Mouse (Mus musculus): ENCODE measurements around the gene Trir. TPM values are rescaled to one million over a fixed set of nuclear protein-coding genes. Genes with fewer than 3 reads are reported as not detected.

Gene Trir
- total RNA-seq, 1 experiment from 2014 or later, result 294 TPM

DNA sequence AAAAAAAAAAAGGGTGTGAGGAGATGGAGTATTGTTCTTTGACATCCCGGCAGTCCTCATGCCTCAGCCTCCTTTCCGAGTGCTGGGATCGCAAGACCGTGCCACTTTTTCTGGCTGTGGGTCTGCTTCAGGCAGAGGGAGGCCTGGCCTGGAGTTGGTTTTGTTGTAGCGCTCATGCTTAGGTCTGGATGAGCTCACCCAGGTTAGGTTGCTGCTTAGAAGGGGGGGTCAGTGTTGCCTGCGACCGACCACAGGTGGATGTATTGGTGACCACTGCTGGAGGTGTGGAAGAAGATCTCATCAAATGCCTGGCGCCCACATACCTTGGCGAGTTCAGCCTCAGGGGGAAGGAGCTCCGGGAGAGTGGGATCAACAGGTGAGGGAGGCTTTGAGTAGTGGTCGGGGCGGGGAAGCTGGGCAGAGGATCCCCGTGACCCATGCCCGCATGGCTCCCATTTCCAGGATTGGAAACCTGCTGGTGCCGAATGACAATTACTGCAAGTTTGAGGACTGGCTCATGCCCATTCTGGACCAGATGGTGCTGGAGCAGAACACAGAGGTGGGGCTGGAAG is 46.5 kb downstream of the Trir start:
- no peak for ATAC-seq (replicated peaks; ENCODE audit: insufficient number of reproducible peaks, low FRiP score, low TSS enrichment, poor library complexity, severe bottlenecking)

GRCm38 (mm10) chr8:85074167-85074566 is 47.5 kb downstream of the Trir start:
- no peak for ATAC-seq (replicated peaks; ENCODE audit: insufficient number of reproducible peaks, low FRiP score, low TSS enrichment, poor library complexity, severe bottlenecking)

DNA sequence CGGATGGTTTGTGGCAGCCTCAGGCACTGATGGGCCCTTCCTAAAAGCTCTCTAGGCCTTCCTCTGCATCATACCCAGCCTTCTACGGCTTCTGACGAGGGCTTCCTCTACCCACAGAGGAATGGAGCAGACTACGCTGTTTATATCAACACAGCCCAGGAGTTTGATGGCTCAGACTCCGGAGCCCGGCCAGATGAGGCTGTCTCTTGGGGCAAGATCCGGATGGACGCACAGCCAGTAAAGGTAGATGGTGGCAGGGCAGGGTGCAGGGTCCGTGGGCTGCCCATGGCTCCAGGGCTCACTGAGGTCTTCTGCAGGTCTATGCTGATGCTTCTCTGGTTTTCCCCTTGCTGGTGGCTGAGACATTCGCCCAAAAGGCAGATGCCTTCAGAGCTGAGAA is 48.0 kb downstream of the Trir start:
- ATAC-seq (replicated peaks; ENCODE audit: insufficient number of reproducible peaks, low FRiP score, low TSS enrichment, poor library complexity, severe bottlenecking), result no peak

DNA sequence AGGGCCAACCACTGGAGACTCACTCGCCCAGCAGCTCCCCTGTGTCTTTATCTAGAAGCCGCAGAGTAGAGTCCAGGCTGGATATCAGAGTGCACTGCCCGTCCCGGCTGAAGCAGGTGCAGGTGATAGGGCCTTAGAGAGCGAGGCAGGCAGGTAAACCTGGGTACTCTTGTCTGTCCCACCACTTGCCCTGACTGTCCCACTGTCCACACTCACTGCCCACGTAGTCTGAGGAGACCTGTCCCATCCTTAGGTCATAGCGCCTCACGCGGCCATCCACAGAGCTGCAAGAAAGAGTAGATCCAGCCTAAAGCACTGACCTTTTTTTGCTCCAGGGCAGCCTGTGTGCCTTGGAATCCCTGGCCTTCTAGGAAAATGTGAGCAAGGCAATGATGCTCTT is 49.4 kb downstream of the Trir start:
- ATAC-seq (replicated peaks; ENCODE audit: insufficient number of reproducible peaks, low FRiP score, low TSS enrichment, poor library complexity, severe bottlenecking), result no peak

GRCm38 (mm10) chr8:85076993-85077392 is 50.4 kb downstream of the Trir start:
- 0 out of 2 replicates have a peak, but pooled peaks have one; percentile 23 for ATAC-seq (replicated peaks; ENCODE audit: insufficient number of reproducible peaks, low FRiP score, low TSS enrichment, poor library complexity, severe bottlenecking)

Other genes with a start within 250 kb of the Trir start
- 8.1 to 16.7 TPM (median 9.9 TPM) in 3 replicates for gene Nfix, start 226.5 kb upstream of the Trir start, total RNA-seq (2017)
- gene Dand5, start 204.0 kb upstream of the Trir start, total RNA-seq (2017), result 3.6 to 4.0 TPM (median 3.8 TPM) in 3 replicates
- gene Gadd45gip1, start 195.3 kb upstream of the Trir start, total RNA-seq (2017), result 10.0 to 12.8 TPM (median 11.2 TPM) in 3 replicates
- 31.6 to 37.2 TPM (median 34.2 TPM) in 3 replicates for gene Rad23a, start 186.2 kb upstream of the Trir start, total RNA-seq (2017)
- gene Calr, start 179.9 kb upstream of the Trir start, total RNA-seq (2017), result 1,036 to 1,300 TPM (median 1,079 TPM) in 3 replicates
- gene Farsa, start 169.8 kb upstream of the Trir start, total RNA-seq (2017), result 32.5 to 56.1 TPM (median 35.3 TPM) in 3 replicates
- 2.9 to 13.7 TPM (median 7.4 TPM) in 3 replicates for gene Syce2, start 154.7 kb upstream of the Trir start, total RNA-seq (2017)
- gene Gcdh, start 132.9 kb upstream of the Trir start, total RNA-seq (2017), result 16.8 to 25.3 TPM (median 18.7 TPM) in 3 replicates
- not detected in 3 replicates for gene Klf1, start 124.9 kb upstream of the Trir start, total RNA-seq (2017)
- gene Dnase2a, start 118.3 kb upstream of the Trir start, total RNA-seq (2017), result 24.4 to 37.4 TPM (median 29.6 TPM) in 3 replicates
- 0.11 TPM in 1 of 3 replicates, not detected in the others for gene Mast1, start 89.5 kb upstream of the Trir start, total RNA-seq (2017)
- gene Rtbdn, start 79.8 kb upstream of the Trir start, total RNA-seq (2017), result not detected in 3 replicates
- gene Gm49661, start 57.4 kb upstream of the Trir start, total RNA-seq (2017), result not detected in 3 replicates
- gene Prdx2, start 57.2 kb upstream of the Trir start, total RNA-seq (2017), result 153 to 207 TPM (median 196 TPM) in 3 replicates
- gene Rnaseh2a, start 57.1 kb upstream of the Trir start, total RNA-seq (2017), result 43.9 to 58.8 TPM (median 58.1 TPM) in 3 replicates
- gene Junb, start 48.1 kb upstream of the Trir start, total RNA-seq (2017), result 405 to 735 TPM (median 444 TPM) in 3 replicates
- 4.2 to 8.7 TPM (median 4.5 TPM) in 3 replicates for gene Hook2, start 36.2 kb upstream of the Trir start, total RNA-seq (2017)
- not detected in 3 replicates for gene Best2, start 12.3 kb upstream of the Trir start, total RNA-seq (2017)
- gene Asna1, start 1.5 kb upstream of the Trir start, total RNA-seq (2017), result 24.0 to 47.3 TPM (median 36.2 TPM) in 3 replicates
- 12.0 to 27.9 TPM (median 18.3 TPM) in 3 replicates for gene Tnpo2, start 10.1 kb downstream of the Trir start, total RNA-seq (2017)
- gene Fbxw9, start 33.2 kb downstream of the Trir start, total RNA-seq (2017), result 2.6 to 3.6 TPM (median 3.0 TPM) in 3 replicates
- not detected in 3 replicates for gene Gm5741, start 41.2 kb downstream of the Trir start, total RNA-seq (2017)
- 35.9 to 75.4 TPM (median 50.0 TPM) in 3 replicates for gene Dhps, start 44.9 kb downstream of the Trir start, total RNA-seq (2017)
- 22.4 to 29.9 TPM (median 24.3 TPM) in 3 replicates for gene Wdr83os, start 53.9 kb downstream of the Trir start, total RNA-seq (2017)
- 8.9 to 13.6 TPM (median 13.4 TPM) in 3 replicates for gene Wdr83, start 54.5 kb downstream of the Trir start, total RNA-seq (2017)
- gene Man2b1, start 56.4 kb downstream of the Trir start, total RNA-seq (2017), result 116 to 188 TPM (median 183 TPM) in 3 replicates
- not detected in 3 replicates for gene Zfp791, start 96.3 kb downstream of the Trir start, total RNA-seq (2017)
- gene Cks1brt, start 125.1 kb downstream of the Trir start, total RNA-seq (2017), result not detected in 3 replicates
- gene Olfr371, start 199.2 kb downstream of the Trir start, total RNA-seq (2017), result not detected in 3 replicates

Measured in monocyte, adult 5-6 weeks (primary cell).